ENCODE assay signal across 18 mouse cellular contexts in the genomic region with DNA sequence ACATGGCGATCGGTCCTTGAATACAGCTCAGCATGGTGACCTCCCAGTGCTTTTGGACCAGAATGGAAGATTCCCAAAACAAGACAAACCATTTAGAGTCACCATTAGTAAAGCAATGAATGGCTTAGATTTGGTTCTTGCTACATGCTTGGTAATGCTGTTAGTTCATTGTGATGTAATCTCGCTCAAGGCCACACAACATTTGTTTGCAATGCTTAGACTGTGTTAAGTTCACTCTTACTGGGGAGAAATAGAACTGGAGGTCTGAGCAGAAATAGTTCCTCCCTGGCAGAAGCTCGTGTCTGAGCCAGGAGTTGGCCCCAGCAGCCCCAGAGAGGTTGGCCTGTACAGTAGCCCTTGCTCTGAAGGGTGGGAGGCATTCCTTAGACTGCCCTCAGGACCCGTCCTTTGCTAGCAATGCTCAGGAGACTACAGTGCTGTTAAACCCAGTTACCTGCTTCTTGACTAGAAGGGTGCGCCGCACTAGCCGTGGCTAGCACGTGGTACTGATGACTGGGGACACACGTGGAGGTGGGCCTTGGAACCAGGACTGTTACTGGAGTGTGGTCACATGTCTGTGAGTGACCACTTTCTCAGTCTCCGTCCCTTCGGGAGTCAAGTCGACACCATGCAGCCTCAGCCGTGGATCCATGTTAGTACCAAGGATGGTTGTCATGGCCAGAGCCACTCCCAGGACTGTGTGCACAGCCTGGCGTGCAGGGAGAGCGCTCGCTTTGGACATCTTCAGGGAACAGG. TPM values are rescaled to one million over a fixed set of nuclear protein-coding genes. Genes with fewer than 3 reads are reported as not detected.
A peak's percentile ranks its signal among the peaks of the same experiment; 100 is the strongest.
DNase-seq lines count a peak whose midpoint lies in the region; ATAC-seq and TF ChIP-seq lines count a peak whose summit lies in the region.
"Had no signal": no experiment of that assay in that cellular context is flagged by ENCODE, and none has a peak within 500 bp of the region (broad histone marks: within the 10 kb centered on the region; RNA-seq: fewer than 3 reads in every experiment).

No protein-coding gene starts in this region.

- no peak overlapping the region for H3K9ac ChIP-seq in heart, embryonic 14.5 days (ENCODE audit: low read length)
- H3K9ac ChIP-seq in heart, embryonic 12.5 days = no peak overlapping the region
- H3K9ac ChIP-seq in midbrain, embryonic 14.5 days (replicated peaks; ENCODE audit: low read length) = no peak overlapping the region
- H3K9ac ChIP-seq in liver, postnatal 0 days (replicated peaks) = no peak overlapping the region
- H3K9ac ChIP-seq: midbrain, embryonic 12.5 days; neural tube, embryonic 12.5 days had no signal

- TF ChIP-seq CTCF in liver, postnatal 0 days (IDR thresholded peaks at IDR 0.05; ENCODE audit: low read depth) = no peak

- no peaks in the 10 kb centered on the region for H3K27me3 ChIP-seq in heart, embryonic 14.5 days (ENCODE audit: control insufficient read depth, insufficient read depth, low read length)
- H3K27me3 ChIP-seq in heart, embryonic 12.5 days (replicated peaks) = no peaks in the 10 kb centered on the region
- no peaks in the 10 kb centered on the region for H3K27me3 ChIP-seq in midbrain, embryonic 14.5 days (ENCODE audit: control insufficient read depth, insufficient read depth, low read length)
- H3K27me3 ChIP-seq in midbrain, embryonic 10.5 days (ENCODE audit: low read depth, poor library complexity, severe bottlenecking) = no peaks in the 10 kb centered on the region
- H3K27me3 ChIP-seq in liver, postnatal 0 days (ENCODE audit: insufficient read depth, low read length) = no peaks in the 10 kb centered on the region
- H3K27me3 ChIP-seq: CH12.LX; midbrain, embryonic 12.5 days; neural tube, embryonic 12.5 days; Patski had no signal

- H3K4me1 ChIP-seq in heart, embryonic 14.5 days (ENCODE audit: control insufficient read depth in 2 of 2, insufficient read depth in 2 of 2, low read length in 2 of 2) = peaks cover 11 to 29% of the 10 kb centered on the region in 2 experiments
- H3K4me1 ChIP-seq in heart, embryonic 12.5 days (replicated peaks) = peaks cover 47% of the 10 kb centered on the region
- no peaks in the 10 kb centered on the region for H3K4me1 ChIP-seq in midbrain, embryonic 14.5 days (ENCODE audit: control insufficient read depth, insufficient read depth, low read length)
- H3K4me1 ChIP-seq in midbrain, embryonic 10.5 days = peaks cover 11% of the 10 kb centered on the region
- peaks cover 47% of the 10 kb centered on the region for H3K4me1 ChIP-seq in liver, postnatal 0 days (ENCODE audit: insufficient read depth)

- H3K4me3 ChIP-seq in heart, embryonic 14.5 days (ENCODE audit: control insufficient read depth in 1 of 2, insufficient read depth in 1 of 2, low read depth in 1 of 2, low read length in 2 of 2) = no peak overlapping the region
- no peak overlapping the region for H3K4me3 ChIP-seq in heart, embryonic 12.5 days
- no peak overlapping the region for H3K4me3 ChIP-seq in midbrain, embryonic 14.5 days (replicated peaks; ENCODE audit: low read depth, low read length)
- H3K4me3 ChIP-seq in midbrain, embryonic 10.5 days = no peak overlapping the region
- H3K4me3 ChIP-seq in liver, postnatal 0 days (ENCODE audit: low read depth, low read length) = no peak overlapping the region
- H3K4me3 ChIP-seq: midbrain, embryonic 12.5 days; neural tube, embryonic 12.5 days had no signal

- 84% methylated on average over 17 of the region's 17 CpGs for WGBS in heart, embryonic 14.5 days
- 87% methylated on average over 17 of the region's 17 CpGs for WGBS in heart, embryonic 12.5 days
- 90% methylated on average over 17 of the region's 17 CpGs for WGBS in midbrain, embryonic 14.5 days
- 86% methylated on average over 17 of the region's 17 CpGs for WGBS in midbrain, embryonic 10.5 days
- 85% methylated on average over 17 of the region's 17 CpGs for WGBS in liver, postnatal 0 days (ENCODE audit: insufficient replicate concordance)

- peak; percentile 11; the same call in 1 of the 2 replicates for ATAC-seq in heart, embryonic 14.5 days (ENCODE audit: insufficient number of reproducible peaks, insufficient read depth, low FRiP score, low read depth)
- no peak for ATAC-seq in heart, embryonic 12.5 days (ENCODE audit: insufficient number of reproducible peaks, low FRiP score)
- ATAC-seq in midbrain, embryonic 14.5 days (ENCODE audit: low FRiP score, low TSS enrichment) = no peak
- peak; percentile 35; the same call in 1 of the 2 replicates for ATAC-seq in liver, postnatal 0 days
- ATAC-seq: Patski had no signal

- H3K9me3 ChIP-seq in heart, embryonic 14.5 days (ENCODE audit: control insufficient read depth, low read length) = no peaks in the 10 kb centered on the region
- H3K9me3 ChIP-seq in heart, embryonic 12.5 days (replicated peaks) = peaks cover 4% of the 10 kb centered on the region; the same call in 1 of the 2 replicates
- no peaks in the 10 kb centered on the region for H3K9me3 ChIP-seq in midbrain, embryonic 14.5 days (ENCODE audit: control insufficient read depth, low read length)
- 0 out of 2 replicates have a peak, but pooled peaks cover 8% of the 10 kb centered on the region for H3K9me3 ChIP-seq in midbrain, embryonic 10.5 days (replicated peaks)
- no peaks in the 10 kb centered on the region for H3K9me3 ChIP-seq in liver, postnatal 0 days (ENCODE audit: low read length)
- H3K9me3 ChIP-seq: midbrain, embryonic 12.5 days; neural tube, embryonic 12.5 days had no signal

- peak; percentile 64 for DNase-seq in adrenal gland, adult 2 months
- no peak for DNase-seq in adrenal gland, adult 8-10 months
- DNase-seq in midbrain, embryonic 14.5 days = no peak
- DNase-seq in midbrain, embryonic 10.5 days (ENCODE audit: low spot score) = no peak
- no peak for DNase-seq in liver, postnatal 0 days
- DNase-seq in left cerebral cortex, adult 8-10 months (ENCODE audit: low spot score in 2 of 2) = no peak
- DNase-seq: cerebellum, postnatal 10 days; embryo, embryonic 11 days; right cerebral cortex, postnatal 25 days; thymus, postnatal 4 days had no signal

- H3K4me2 ChIP-seq in heart, embryonic 14.5 days (ENCODE audit: low read length) = no peak overlapping the region
- no peak overlapping the region for H3K4me2 ChIP-seq in heart, embryonic 12.5 days
- no peak overlapping the region for H3K4me2 ChIP-seq in midbrain, embryonic 14.5 days (ENCODE audit: low read length)
- no peak overlapping the region for H3K4me2 ChIP-seq in liver, postnatal 0 days (ENCODE audit: low read depth, low read length)
- H3K4me2 ChIP-seq: midbrain, embryonic 12.5 days; neural tube, embryonic 12.5 days had no signal

- no peak overlapping the region for H3K27ac ChIP-seq in heart, embryonic 14.5 days (replicated peaks in 1 of 2; ENCODE audit: control insufficient read depth in 1 of 2, insufficient read depth in 1 of 2, low read depth in 2 of 2, low read length in 2 of 2)
- no peak overlapping the region for H3K27ac ChIP-seq in heart, embryonic 12.5 days (ENCODE audit: poor library complexity, severe bottlenecking)
- 0 out of 2 replicates have a peak overlapping the region, but pooled peaks have one; percentile 1 for H3K27ac ChIP-seq in midbrain, embryonic 14.5 days (replicated peaks; ENCODE audit: low read depth, low read length)
- H3K27ac ChIP-seq in midbrain, embryonic 10.5 days (replicated peaks) = no peak overlapping the region
- H3K27ac ChIP-seq in liver, postnatal 0 days (ENCODE audit: low read depth) = peak overlapping the region; percentile 61
- H3K27ac ChIP-seq: neural tube, embryonic 12.5 days had no signal

- H3K36me3 ChIP-seq in heart, embryonic 14.5 days (ENCODE audit: control insufficient read depth, insufficient read depth, low read length) = peaks cover 20% of the 10 kb centered on the region
- H3K36me3 ChIP-seq in heart, embryonic 12.5 days = peaks cover 22% of the 10 kb centered on the region
- H3K36me3 ChIP-seq in midbrain, embryonic 14.5 days (ENCODE audit: control insufficient read depth, insufficient read depth, low read length) = peaks cover 8% of the 10 kb centered on the region; the same call in 1 of the 2 replicates
- peaks cover 65% of the 10 kb centered on the region for H3K36me3 ChIP-seq in midbrain, embryonic 10.5 days
- H3K36me3 ChIP-seq in liver, postnatal 0 days (replicated peaks; ENCODE audit: insufficient read depth, low read length) = 0 out of 2 replicates have a peak, but pooled peaks cover 11% of the 10 kb centered on the region

- TF ChIP-seq EP300 in liver, postnatal 0 days (IDR thresholded peaks at IDR 0.05; ENCODE audit: low read depth) = no peak

RNA-seq across cellular contexts. Expression of gene Mta1, which starts 10.6 kb away (rescaled TPM):
- total RNA-seq in adrenal gland, adult 2 months (2021) = 100 to 1,000 TPM in 1 of 2 experiments, 10 to 100 TPM in 1; 76.6 to 102 TPM
- 164 TPM in 2 replicates for polyA plus RNA-seq in adrenal gland, adult 2 months (2012; rRNA removed)
- 10 to 100 TPM; 81.8 to 92.8 (median 86.8) TPM for total RNA-seq in adrenal gland, adult 8-10 months (2022)
- 14.6 and 15.5 TPM in 2 replicates for polyA plus RNA-seq in heart, embryonic 14.5 days (2014; fragmentation: Nextera tagmentation; extraction: Ambion mirVana)
- polyA plus RNA-seq in heart, embryonic 12.5 days (2016; fragmentation: Nextera tagmentation; extraction: Ambion mirVana) = 11.3 and 11.4 TPM in 2 replicates
- 20.8 and 22.0 TPM in 2 replicates for polyA plus RNA-seq in midbrain, embryonic 14.5 days (2014; fragmentation: Nextera tagmentation; extraction: Ambion mirVana)
- polyA plus RNA-seq in midbrain, embryonic 10.5 days (2016; fragmentation: Nextera tagmentation; extraction: Ambion mirVana) = 18.3 and 20.5 TPM in 2 replicates
- polyA plus RNA-seq in liver, postnatal 0 days (2015; fragmentation: Nextera tagmentation; extraction: Ambion mirVana) = 3.6 and 3.9 TPM in 2 replicates
- 10 to 100 TPM; 70.5 to 74.5 (median 71.6) TPM for total RNA-seq in left cerebral cortex, adult 8-10 months (2022)

RNA-seq across cellular contexts. Expression of gene Crip2, which starts 31.3 kb away (rescaled TPM):
- total RNA-seq in adrenal gland, adult 2 months (2021) = 10 to 100 TPM; 57.5 to 58.2 TPM
- 159 and 168 TPM in 2 replicates for polyA plus RNA-seq in adrenal gland, adult 2 months (2012; rRNA removed)
- 10 to 100 TPM; 46.7 to 65.5 (median 58.4) TPM for total RNA-seq in adrenal gland, adult 8-10 months (2022)
- polyA plus RNA-seq in heart, embryonic 14.5 days (2014; fragmentation: Nextera tagmentation; extraction: Ambion mirVana) = 1,706 and 1,786 TPM in 2 replicates
- polyA plus RNA-seq in heart, embryonic 12.5 days (2016; fragmentation: Nextera tagmentation; extraction: Ambion mirVana) = 1,186 and 1,223 TPM in 2 replicates
- polyA plus RNA-seq in midbrain, embryonic 14.5 days (2014; fragmentation: Nextera tagmentation; extraction: Ambion mirVana) = 297 and 329 TPM in 2 replicates
- polyA plus RNA-seq in midbrain, embryonic 10.5 days (2016; fragmentation: Nextera tagmentation; extraction: Ambion mirVana) = 278 and 293 TPM in 2 replicates
- polyA plus RNA-seq in liver, postnatal 0 days (2015; fragmentation: Nextera tagmentation; extraction: Ambion mirVana) = 65.1 and 67.4 TPM in 2 replicates
- 100 to 1,000 TPM; 142 to 161 (median 148) TPM for total RNA-seq in left cerebral cortex, adult 8-10 months (2022)

RNA-seq across cellular contexts. Expression of gene Tex22, which starts 34.4 kb away (rescaled TPM):
- total RNA-seq in adrenal gland, adult 2 months (2021) = under 1 TPM; 0.28 to 0.43 TPM
- 0.35 and 0.90 TPM in 2 replicates for polyA plus RNA-seq in adrenal gland, adult 2 months (2012; rRNA removed)
- total RNA-seq in adrenal gland, adult 8-10 months (2022) = under 1 TPM in 3 of 4 experiments, not detected in 1; 0.38 to 0.65 (median 0.62) TPM
- polyA plus RNA-seq in heart, embryonic 14.5 days (2014; fragmentation: Nextera tagmentation; extraction: Ambion mirVana) = not detected in 2 replicates
- not detected in 2 replicates for polyA plus RNA-seq in heart, embryonic 12.5 days (2016; fragmentation: Nextera tagmentation; extraction: Ambion mirVana)
- 0.43 TPM in 1 of 2 replicates, not detected in the other for polyA plus RNA-seq in midbrain, embryonic 14.5 days (2014; fragmentation: Nextera tagmentation; extraction: Ambion mirVana)
- polyA plus RNA-seq in midbrain, embryonic 10.5 days (2016; fragmentation: Nextera tagmentation; extraction: Ambion mirVana) = not detected in 2 replicates
- not detected in 2 replicates for polyA plus RNA-seq in liver, postnatal 0 days (2015; fragmentation: Nextera tagmentation; extraction: Ambion mirVana)
- total RNA-seq in left cerebral cortex, adult 8-10 months (2022) = 1 to 10 TPM in 2 of 4 experiments, under 1 TPM in 2; 0.30 to 1.5 (median 0.96) TPM
- polyA plus RNA-seq: heart, embryonic 16.5 days; kidney, embryonic 14.5 days; midbrain, embryonic 12.5 days; neural tube, embryonic 12.5 days; Patski had no signal

RNA-seq across cellular contexts. Expression of gene Crip1, which starts 37.4 kb away (rescaled TPM):
- 100 to 1,000 TPM in 1 of 2 experiments, 10 to 100 TPM in 1; 51.5 to 101 TPM for total RNA-seq in adrenal gland, adult 2 months (2021)
- polyA plus RNA-seq in adrenal gland, adult 2 months (2012; rRNA removed) = 31.7 and 36.9 TPM in 2 replicates
- total RNA-seq in adrenal gland, adult 8-10 months (2022) = 10 to 100 TPM; 55.3 to 90.7 (median 59.7) TPM
- 586 and 589 TPM in 2 replicates for polyA plus RNA-seq in heart, embryonic 14.5 days (2014; fragmentation: Nextera tagmentation; extraction: Ambion mirVana)
- 464 and 485 TPM in 2 replicates for polyA plus RNA-seq in heart, embryonic 12.5 days (2016; fragmentation: Nextera tagmentation; extraction: Ambion mirVana)
- polyA plus RNA-seq in midbrain, embryonic 14.5 days (2014; fragmentation: Nextera tagmentation; extraction: Ambion mirVana) = 16.5 and 26.8 TPM in 2 replicates
- polyA plus RNA-seq in midbrain, embryonic 10.5 days (2016; fragmentation: Nextera tagmentation; extraction: Ambion mirVana) = 80.0 and 96.6 TPM in 2 replicates
- polyA plus RNA-seq in liver, postnatal 0 days (2015; fragmentation: Nextera tagmentation; extraction: Ambion mirVana) = 174 and 181 TPM in 2 replicates
- total RNA-seq in left cerebral cortex, adult 8-10 months (2022) = 10 to 100 TPM; 12.4 to 18.7 (median 16.3) TPM

RNA-seq across cellular contexts. Expression of gene Tedc1, which starts 47.5 kb away (rescaled TPM):
- total RNA-seq in adrenal gland, adult 2 months (2021) = 1 to 10 TPM in 1 of 2 experiments, under 1 TPM in 1; 0.66 to 1.4 TPM
- polyA plus RNA-seq in adrenal gland, adult 2 months (2012; rRNA removed) = 3.6 and 6.6 TPM in 2 replicates
- 1 to 10 TPM in 3 of 4 experiments, under 1 TPM in 1; 0.87 to 1.8 (median 1.5) TPM for total RNA-seq in adrenal gland, adult 8-10 months (2022)
- polyA plus RNA-seq in heart, embryonic 14.5 days (2014; fragmentation: Nextera tagmentation; extraction: Ambion mirVana) = 13.3 and 17.5 TPM in 2 replicates
- polyA plus RNA-seq in heart, embryonic 12.5 days (2016; fragmentation: Nextera tagmentation; extraction: Ambion mirVana) = 24.5 and 26.9 TPM in 2 replicates
- 11.9 and 14.1 TPM in 2 replicates for polyA plus RNA-seq in midbrain, embryonic 14.5 days (2014; fragmentation: Nextera tagmentation; extraction: Ambion mirVana)
- polyA plus RNA-seq in midbrain, embryonic 10.5 days (2016; fragmentation: Nextera tagmentation; extraction: Ambion mirVana) = 58.0 and 61.3 TPM in 2 replicates
- polyA plus RNA-seq in liver, postnatal 0 days (2015; fragmentation: Nextera tagmentation; extraction: Ambion mirVana) = 3.9 and 4.6 TPM in 2 replicates
- 1 to 10 TPM; 1.0 to 2.1 (median 1.6) TPM for total RNA-seq in left cerebral cortex, adult 8-10 months (2022)

Comparison
In these comparisons a context has a peak if more than half of its experiments do, and no peak if none do; other contexts are left out.
1. ATAC-seq: peak in heart, embryonic 14.5 days (single experiment) and liver, postnatal 0 days (single experiment); none in heart, embryonic 12.5 days (single experiment) and midbrain, embryonic 14.5 days (single experiment).
2. H3K27ac ChIP-seq: peak in midbrain, embryonic 14.5 days (single experiment) and liver, postnatal 0 days (single experiment); none in heart, embryonic 14.5 days (0 of 2), heart, embryonic 12.5 days (single experiment) and midbrain, embryonic 10.5 days (single experiment).